Mouse (Mus musculus): Measurements from ENCODE around the gene Gdf9. TPM values are rescaled to one million over a fixed set of nuclear protein-coding genes. Genes with fewer than 3 reads are reported as not detected.

Gene Gdf9
- polyA plus RNA-seq (2012; rRNA removed) = 0.12 and 0.43 TPM in 2 replicates

DNA sequence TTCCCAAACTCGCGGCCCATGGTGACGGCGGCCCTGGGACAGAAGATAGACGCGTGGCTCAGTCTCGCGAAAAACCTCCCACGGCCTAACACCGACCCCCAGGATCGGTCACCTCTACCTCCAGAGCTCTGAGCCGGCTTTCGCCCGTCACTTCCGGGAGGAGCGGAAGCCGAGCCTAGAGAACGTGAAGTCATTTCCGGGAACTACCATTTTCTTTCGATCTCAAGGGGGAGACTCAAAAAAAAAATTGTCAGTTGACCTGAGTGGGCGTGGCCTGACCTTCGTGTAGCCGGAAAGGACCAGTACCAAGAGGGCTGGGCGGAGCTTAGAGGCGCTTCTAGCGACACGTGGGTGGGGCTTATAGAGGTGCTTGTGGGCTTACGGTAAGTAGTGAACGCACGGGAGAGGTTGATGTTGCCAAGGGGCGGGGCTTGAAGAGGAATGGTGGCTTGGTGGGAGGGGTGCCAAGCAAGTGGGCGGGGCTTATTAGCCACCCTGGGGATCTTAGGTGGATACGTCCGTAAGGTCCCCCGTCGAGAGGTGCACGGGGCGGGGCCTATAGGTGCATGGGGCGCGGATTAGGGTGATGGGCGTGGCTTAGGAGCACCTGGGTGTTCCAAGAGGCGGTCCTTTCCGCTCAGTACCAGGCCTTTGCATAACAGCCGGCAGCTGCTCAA, at the start of gene Gdf9, which contains the start of gene Uqcrq:
Gene Gdf9 (plus strand): TSS at position 354 of the 677 bp plus-strand sequence.
Gene Uqcrq (minus strand): TSS at position 162 of the 677 bp plus-strand sequence.

GRCm38 (mm10) chr11:53423036-53423435, 7.8 kb upstream of the Gdf9 start, which contains the start of gene Leap2:
Gene Leap2 (minus strand): TSS chr11:53423170.

GRCm38 (mm10) chr11:53456474-53457371, 25.9 kb downstream of the Gdf9 start, which contains the start of the genes Gm10447 and Shroom1:
Gene Gm10447 (minus strand): TSS chr11:53457110.
Gene Shroom1 (plus strand): TSS chr11:53457205.

DNA sequence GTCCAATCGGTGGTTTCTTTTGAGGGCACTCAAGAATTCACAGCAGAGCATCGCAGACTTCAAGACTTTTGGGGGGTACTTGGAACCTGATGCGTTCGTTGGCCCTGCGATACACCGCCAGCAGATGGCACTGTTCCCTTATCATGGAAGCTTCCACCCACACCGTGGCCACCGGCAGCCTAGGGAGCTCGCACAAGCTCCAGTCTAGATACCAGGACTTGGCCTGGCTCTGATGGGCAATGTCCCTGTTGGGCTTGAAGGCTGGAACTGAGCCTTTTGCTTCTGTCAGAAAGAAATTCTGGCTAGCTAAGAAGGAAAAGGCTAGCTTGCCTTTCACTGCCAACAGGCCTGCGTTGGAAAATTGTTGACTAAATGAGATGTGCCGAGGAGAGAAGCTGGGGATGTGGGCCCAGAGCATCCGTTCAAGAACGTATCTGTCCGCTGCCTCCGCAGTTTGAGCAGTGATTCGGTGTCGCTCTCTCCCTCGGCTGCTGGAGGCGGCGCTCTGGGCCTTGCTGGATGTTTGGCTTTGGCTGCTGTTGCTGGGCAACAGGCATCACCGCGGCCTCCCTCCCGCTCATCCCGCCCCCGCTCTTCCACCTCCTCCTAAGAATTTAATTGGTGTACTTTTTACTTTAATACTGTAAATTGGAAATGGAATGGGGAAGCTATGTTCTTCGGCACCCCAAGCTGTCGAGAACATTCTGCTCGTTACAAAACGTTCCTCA, 39.3 kb downstream of the Gdf9 start, which contains the start of gene Gm9837:
Gene Gm9837 (minus strand): TSS at position 512 of the 728 bp plus-strand sequence.

GRCm38 (mm10) chr11:53479783-53480301, 49.0 kb downstream of the Gdf9 start, which contains the start of the genes Gm9945 and Sowaha:
Gene Gm9945 (plus strand): TSS chr11:53480166.
Gene Sowaha (minus strand): TSS chr11:53480274.

Other genes with a start within 250 kb of the Gdf9 start
- 32.3 and 32.8 TPM in 2 replicates for gene Hspa4, start 130.6 kb upstream of the Gdf9 start, polyA plus RNA-seq (2012; rRNA removed)
- gene Zcchc10, start 106.3 kb upstream of the Gdf9 start, polyA plus RNA-seq (2012; rRNA removed) = 8.7 and 9.4 TPM in 2 replicates
- 4.2 and 4.5 TPM in 2 replicates for gene Aff4, start 80.2 kb upstream of the Gdf9 start, polyA plus RNA-seq (2012; rRNA removed)
- gene Leap2, start 7.9 kb upstream of the Gdf9 start, polyA plus RNA-seq (2012; rRNA removed) = 13.7 and 15.8 TPM in 2 replicates
- 215 and 231 TPM in 2 replicates for gene Uqcrq, start 192 bp upstream of the Gdf9 start, polyA plus RNA-seq (2012; rRNA removed)
- 0.11 and 0.18 TPM in 2 replicates for gene Gm10447, start 26.1 kb downstream of the Gdf9 start, polyA plus RNA-seq (2012; rRNA removed)
- gene Shroom1, start 26.2 kb downstream of the Gdf9 start, polyA plus RNA-seq (2012; rRNA removed) = 1.2 and 1.3 TPM in 2 replicates
- not detected in 2 replicates for gene Gm9837, start 39.5 kb downstream of the Gdf9 start, polyA plus RNA-seq (2012; rRNA removed)
- 0.12 and 0.17 TPM in 2 replicates for gene Gm9945, start 49.1 kb downstream of the Gdf9 start, polyA plus RNA-seq (2012; rRNA removed)
- gene Sowaha, start 49.3 kb downstream of the Gdf9 start, polyA plus RNA-seq (2012; rRNA removed) = 11.3 and 16.0 TPM in 2 replicates
- gene Sept8, start 88.2 kb downstream of the Gdf9 start, polyA plus RNA-seq (2012; rRNA removed) = 28.8 and 34.9 TPM in 2 replicates
- gene Kif3a, start 136.4 kb downstream of the Gdf9 start, polyA plus RNA-seq (2012; rRNA removed) = 3.4 and 3.6 TPM in 2 replicates
- 0.09 and 0.29 TPM in 2 replicates for gene Il4, start 187.6 kb downstream of the Gdf9 start, polyA plus RNA-seq (2012; rRNA removed)
- 0.02 TPM in 1 of 2 replicates, not detected in the other for gene Il13, start 203.7 kb downstream of the Gdf9 start, polyA plus RNA-seq (2012; rRNA removed)

Data from liver, embryonic 14 days (tissue).